ENCODE assay signal across 14 mouse cellular contexts in the genomic region with DNA sequence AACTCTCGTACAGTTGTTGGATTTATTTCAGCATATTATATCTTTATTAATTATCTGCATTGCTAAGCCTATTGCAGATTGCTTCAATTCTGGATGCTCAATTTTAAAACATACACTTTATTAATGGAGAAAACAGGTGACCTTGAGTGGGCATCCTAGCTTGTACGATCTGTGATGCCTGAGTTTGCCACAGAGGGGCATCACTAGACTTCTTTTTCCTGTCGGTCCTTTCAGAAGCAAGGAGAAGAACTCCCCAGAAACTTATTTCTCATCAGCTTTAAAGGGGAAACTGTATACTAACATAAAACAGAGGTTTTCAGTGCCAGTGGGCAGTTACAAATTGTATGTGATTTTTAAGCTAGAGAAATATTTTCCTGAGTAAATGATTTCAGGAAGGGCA.
DNase-seq lines count a peak whose midpoint lies in the region; ATAC-seq lines count a peak whose summit lies in the region.
"Had no signal": no experiment of that assay in that cellular context is flagged by ENCODE, and none has a peak within 500 bp of the region (broad histone marks: within the 10 kb centered on the region; RNA-seq: fewer than 3 reads in every experiment).

No protein-coding gene starts in this region.

- peak; percentile 59 for DNase-seq in forebrain, embryonic 14.5 days (ENCODE audit: low spot score)
- DNase-seq in forebrain, embryonic 10.5 days (ENCODE audit: extremely low spot score, low spot score), result no peak
- DNase-seq in midbrain, embryonic 14.5 days, result peak; percentile 72
- DNase-seq in embryonic facial prominence, embryonic 14.5 days (ENCODE audit: low spot score), result peak; percentile 3
- peak; percentile 8 for DNase-seq in right cerebral cortex, postnatal 4 days
- no peak for DNase-seq in gastrocnemius, postnatal 10 days
- DNase-seq: lung, adult 18-20 months; thymus, postnatal 25 days had no signal

- no peak overlapping the region for H3K4me3 ChIP-seq in forebrain, embryonic 14.5 days (ENCODE audit: low read depth, low read length)
- no peak overlapping the region for H3K4me3 ChIP-seq in forebrain, embryonic 10.5 days
- no peak overlapping the region for H3K4me3 ChIP-seq in midbrain, embryonic 14.5 days (replicated peaks; ENCODE audit: low read depth, low read length)
- H3K4me3 ChIP-seq in midbrain, embryonic 16.5 days (ENCODE audit: low read depth, low read length), result no peak overlapping the region
- no peak overlapping the region for H3K4me3 ChIP-seq in embryonic facial prominence, embryonic 14.5 days (ENCODE audit: low read depth, low read length)
- H3K4me3 ChIP-seq in intestine, embryonic 15.5 days (replicated peaks), result no peak overlapping the region
- H3K4me3 ChIP-seq: forebrain, embryonic 15.5 days; midbrain, embryonic 12.5 days; neural tube, embryonic 15.5 days had no signal

- no peaks in the 10 kb centered on the region for H3K27me3 ChIP-seq in forebrain, embryonic 14.5 days (replicated peaks; ENCODE audit: control insufficient read depth, insufficient read depth, low read length)
- H3K27me3 ChIP-seq in forebrain, embryonic 10.5 days (ENCODE audit: poor library complexity, severe bottlenecking), result no peaks in the 10 kb centered on the region
- no peaks in the 10 kb centered on the region for H3K27me3 ChIP-seq in midbrain, embryonic 14.5 days (ENCODE audit: control insufficient read depth, insufficient read depth, low read length)
- H3K27me3 ChIP-seq in midbrain, embryonic 16.5 days (ENCODE audit: control insufficient read depth, insufficient read depth, low read depth, low read length), result no peaks in the 10 kb centered on the region
- no peaks in the 10 kb centered on the region for H3K27me3 ChIP-seq in embryonic facial prominence, embryonic 14.5 days (replicated peaks; ENCODE audit: control insufficient read depth, insufficient read depth, low read length)
- no peaks in the 10 kb centered on the region for H3K27me3 ChIP-seq in intestine, embryonic 15.5 days (replicated peaks)
- H3K27me3 ChIP-seq: forebrain, embryonic 15.5 days; midbrain, embryonic 12.5 days; neural tube, embryonic 15.5 days had no signal

- H3K9me3 ChIP-seq in forebrain, embryonic 14.5 days (replicated peaks; ENCODE audit: control insufficient read depth, low read length), result no peaks in the 10 kb centered on the region
- H3K9me3 ChIP-seq in forebrain, embryonic 10.5 days, result no peaks in the 10 kb centered on the region
- no peaks in the 10 kb centered on the region for H3K9me3 ChIP-seq in midbrain, embryonic 14.5 days (ENCODE audit: control insufficient read depth, low read length)
- no peaks in the 10 kb centered on the region for H3K9me3 ChIP-seq in midbrain, embryonic 16.5 days (replicated peaks; ENCODE audit: control insufficient read depth, low read length, poor library complexity, severe bottlenecking)
- H3K9me3 ChIP-seq in embryonic facial prominence, embryonic 14.5 days (ENCODE audit: control insufficient read depth, low read length), result no peaks in the 10 kb centered on the region
- H3K9me3 ChIP-seq in intestine, embryonic 15.5 days, result no peaks in the 10 kb centered on the region
- H3K9me3 ChIP-seq: forebrain, embryonic 15.5 days; midbrain, embryonic 12.5 days; neural tube, embryonic 15.5 days had no signal

- H3K36me3 ChIP-seq in forebrain, embryonic 14.5 days (ENCODE audit: control insufficient read depth, insufficient read depth, low read length), result no peaks in the 10 kb centered on the region
- no peaks in the 10 kb centered on the region for H3K36me3 ChIP-seq in forebrain, embryonic 10.5 days (replicated peaks)
- no peaks in the 10 kb centered on the region for H3K36me3 ChIP-seq in midbrain, embryonic 14.5 days (ENCODE audit: control insufficient read depth, insufficient read depth, low read length)
- no peaks in the 10 kb centered on the region for H3K36me3 ChIP-seq in midbrain, embryonic 16.5 days (ENCODE audit: control insufficient read depth, insufficient read depth, low read length)
- no peaks in the 10 kb centered on the region for H3K36me3 ChIP-seq in embryonic facial prominence, embryonic 14.5 days (ENCODE audit: control insufficient read depth, insufficient read depth, low read length)
- no peaks in the 10 kb centered on the region for H3K36me3 ChIP-seq in intestine, embryonic 15.5 days
- H3K36me3 ChIP-seq: forebrain, embryonic 15.5 days; midbrain, embryonic 12.5 days; neural tube, embryonic 15.5 days had no signal

- no peak for ATAC-seq in forebrain, embryonic 14.5 days
- no peak for ATAC-seq in midbrain, embryonic 14.5 days (ENCODE audit: low FRiP score, low TSS enrichment)
- ATAC-seq in midbrain, embryonic 16.5 days, result no peak
- no peak for ATAC-seq in embryonic facial prominence, embryonic 14.5 days (ENCODE audit: low read depth)
- ATAC-seq in intestine, embryonic 15.5 days, result no peak
- ATAC-seq: CD4-positive, CD25-positive, alpha-beta regulatory T cell, adult 4 months; forebrain, embryonic 15.5 days had no signal

- no peak overlapping the region for H3K27ac ChIP-seq in forebrain, embryonic 14.5 days (ENCODE audit: low read depth, low read length)
- H3K27ac ChIP-seq in forebrain, embryonic 10.5 days, result no peak overlapping the region
- no peak overlapping the region for H3K27ac ChIP-seq in midbrain, embryonic 14.5 days (replicated peaks; ENCODE audit: low read depth, low read length)
- H3K27ac ChIP-seq in midbrain, embryonic 16.5 days (ENCODE audit: low read length), result no peak overlapping the region
- H3K27ac ChIP-seq in embryonic facial prominence, embryonic 14.5 days (replicated peaks; ENCODE audit: low read depth, low read length), result no peak overlapping the region
- no peak overlapping the region for H3K27ac ChIP-seq in intestine, embryonic 15.5 days
- H3K27ac ChIP-seq: forebrain, embryonic 15.5 days; midbrain, embryonic 12.5 days; neural tube, embryonic 15.5 days had no signal

- H3K4me1 ChIP-seq in forebrain, embryonic 14.5 days (ENCODE audit: control insufficient read depth, insufficient read depth, low read length), result no peaks in the 10 kb centered on the region
- peaks cover 6% of the 10 kb centered on the region for H3K4me1 ChIP-seq in forebrain, embryonic 10.5 days
- no peaks in the 10 kb centered on the region for H3K4me1 ChIP-seq in midbrain, embryonic 14.5 days (ENCODE audit: control insufficient read depth, insufficient read depth, low read length)
- H3K4me1 ChIP-seq in midbrain, embryonic 16.5 days (ENCODE audit: control insufficient read depth, insufficient read depth, low read length), result no peaks in the 10 kb centered on the region
- H3K4me1 ChIP-seq in embryonic facial prominence, embryonic 14.5 days (ENCODE audit: control insufficient read depth, insufficient read depth, low read length), result no peaks in the 10 kb centered on the region
- H3K4me1 ChIP-seq in intestine, embryonic 15.5 days (replicated peaks), result no peaks in the 10 kb centered on the region
- H3K4me1 ChIP-seq: midbrain, embryonic 12.5 days had no signal

- H3K4me2 ChIP-seq in forebrain, embryonic 14.5 days (ENCODE audit: low read length), result no peak overlapping the region
- H3K4me2 ChIP-seq in midbrain, embryonic 14.5 days (ENCODE audit: low read length), result no peak overlapping the region
- no peak overlapping the region for H3K4me2 ChIP-seq in midbrain, embryonic 16.5 days (ENCODE audit: low read length)
- no peak overlapping the region for H3K4me2 ChIP-seq in embryonic facial prominence, embryonic 14.5 days (ENCODE audit: low read depth, low read length)
- no peak overlapping the region for H3K4me2 ChIP-seq in intestine, embryonic 15.5 days (replicated peaks)
- H3K4me2 ChIP-seq: forebrain, embryonic 15.5 days; midbrain, embryonic 12.5 days; neural tube, embryonic 15.5 days had no signal

- 57% methylated on average over 3 of the region's 3 CpGs for WGBS in forebrain, embryonic 14.5 days
- WGBS in forebrain, embryonic 10.5 days, result 62% methylated on average over 3 of the region's 3 CpGs
- WGBS in midbrain, embryonic 14.5 days, result 53% methylated on average over 3 of the region's 3 CpGs
- 57% methylated on average over 3 of the region's 3 CpGs for WGBS in midbrain, embryonic 16.5 days
- 49% methylated on average over 3 of the region's 3 CpGs for WGBS in embryonic facial prominence, embryonic 14.5 days
- WGBS in intestine, embryonic 15.5 days, result 52% methylated on average over 3 of the region's 3 CpGs

- H3K9ac ChIP-seq in forebrain, embryonic 14.5 days (ENCODE audit: low read length), result no peak overlapping the region
- no peak overlapping the region for H3K9ac ChIP-seq in midbrain, embryonic 14.5 days (replicated peaks; ENCODE audit: low read length)
- no peak overlapping the region for H3K9ac ChIP-seq in midbrain, embryonic 16.5 days (ENCODE audit: low read depth, low read length)
- H3K9ac ChIP-seq in embryonic facial prominence, embryonic 14.5 days (ENCODE audit: low read depth, low read length), result no peak overlapping the region
- H3K9ac ChIP-seq in intestine, embryonic 15.5 days, result no peak overlapping the region
- H3K9ac ChIP-seq: forebrain, embryonic 15.5 days; midbrain, embryonic 12.5 days; neural tube, embryonic 15.5 days had no signal

Comparison
In these comparisons a context has a peak if more than half of its experiments do, and no peak if none do; other contexts are left out.
1. DNase-seq: peak in forebrain, embryonic 14.5 days (single experiment), midbrain, embryonic 14.5 days (single experiment), embryonic facial prominence, embryonic 14.5 days (single experiment) and right cerebral cortex, postnatal 4 days (single experiment); none in forebrain, embryonic 10.5 days (single experiment) and gastrocnemius, postnatal 10 days (single experiment).